Mouse (Mus musculus) limb, embryonic 14.5 days (tissue): ENCODE data around the gene Rbp7. TPM values are rescaled to one million over a fixed set of nuclear protein-coding genes. Genes with fewer than 3 reads are reported as not detected.

Experiments
- ATAC-seq: fragments of 200-750 bp; cut with Nextera tagmentation; 2 replicates; pipeline ENCODE4 v1.8.0; 2017; ENCODE audit warnings: low read depth, moderate number of reproducible peaks, moderate TSS enrichment; ENCODE audit not compliant: low FRiP score
- DNase-seq: peaks from one replicate; pipeline ENCODE4 v3.0.0-alpha.2; 2015; ENCODE audit warnings: low spot score
- H3K27ac ChIP-seq: fragments of 300-500 bp; sonication (generic); replicated peaks from 2 replicates; pipeline ENCODE4 v1.5.1; 2014; ENCODE audit warnings: low read depth, mild to moderate bottlenecking, low read length, moderate library complexity, mixed read lengths
- H3K27me3 ChIP-seq: fragments of 300-500 bp; sonication (generic); 2 replicates; pipeline ENCODE4 v1.6.1; 2014; ENCODE audit warnings: low read length, mixed read lengths; ENCODE audit not compliant: control insufficient read depth, insufficient read depth
- H3K36me3 ChIP-seq: fragments of 300-500 bp; sonication (generic); 2 replicates; pipeline ENCODE4 v1.6.1; 2014; ENCODE audit warnings: mild to moderate bottlenecking, low read length, moderate library complexity, mixed read lengths; ENCODE audit not compliant: control insufficient read depth, insufficient read depth
- H3K4me1 ChIP-seq: fragments of 300-500 bp; sonication (generic); 2 replicates; pipeline ENCODE4 v1.6.1; 2014; ENCODE audit warnings: antibody characterized with exemption, low read length, mixed read lengths; ENCODE audit not compliant: control insufficient read depth, insufficient read depth
- H3K4me2 ChIP-seq: fragments of 300-500 bp; sonication (generic); replicated peaks from 2 replicates; pipeline ENCODE4 v1.6.1; 2014; ENCODE audit warnings: low read depth, mild to moderate bottlenecking, low read length, moderate library complexity; ENCODE audit not compliant: severe bottlenecking
- H3K4me3 ChIP-seq: fragments of 300-500 bp; sonication (generic); replicated peaks from 2 replicates; pipeline ENCODE4 v1.5.1; 2014; ENCODE audit warnings: low read length
- H3K9ac ChIP-seq: fragments of 300-500 bp; sonication (generic); 2 replicates; pipeline ENCODE4 v1.6.1; 2014; ENCODE audit warnings: mild to moderate bottlenecking, low read depth, low read length, moderate library complexity; ENCODE audit not compliant: severe bottlenecking
- H3K9me3 ChIP-seq: fragments of 300-500 bp; sonication (generic); 2 replicates; pipeline ENCODE4 v1.6.1; 2016; ENCODE audit warnings: low read length; ENCODE audit not compliant: control insufficient read depth
- POLR2A ChIP-seq: fragments of 200-500 bp; IDR thresholded peaks from 2 replicates; pipeline ENCODE4 v1.8.0; 2012; ENCODE audit warnings: inconsistent platforms, mild to moderate bottlenecking, moderate library complexity, borderline replicate concordance; ENCODE audit not compliant: insufficient read depth, insufficient read length; ENCODE audit errors: extremely low read depth
- WGBS: fragments of 180-500 bp; shearing (Covaris S2); extraction: QIAGEN DNeasy Blood & Tissue Kit; methylation state at CpG from one replicate; pipeline ENCODE4 v1.1.7; 2014; 5-methylcytosine and 5-hydroxymethylcytosine counted together
- polyA plus RNA-seq, 2 experiments: library from polyadenylated mRNA; depleted of rRNA in 1 of 2; stranded (reverse) in 1 of 2; unstranded in 1 of 2; fragments of >200 nt; fragmentation: Nextera tagmentation in 1 of 2; extraction: Ambion mirVana in 1 of 2; gene quantifications; 2 replicates each; pipeline versions ENCODE4 v1.2.1 to v1.2.3; 2012 to 2014

Rbp7 gene
- polyA plus RNA-seq, 2 experiments = 0.11 to 0.89 TPM

DNA sequence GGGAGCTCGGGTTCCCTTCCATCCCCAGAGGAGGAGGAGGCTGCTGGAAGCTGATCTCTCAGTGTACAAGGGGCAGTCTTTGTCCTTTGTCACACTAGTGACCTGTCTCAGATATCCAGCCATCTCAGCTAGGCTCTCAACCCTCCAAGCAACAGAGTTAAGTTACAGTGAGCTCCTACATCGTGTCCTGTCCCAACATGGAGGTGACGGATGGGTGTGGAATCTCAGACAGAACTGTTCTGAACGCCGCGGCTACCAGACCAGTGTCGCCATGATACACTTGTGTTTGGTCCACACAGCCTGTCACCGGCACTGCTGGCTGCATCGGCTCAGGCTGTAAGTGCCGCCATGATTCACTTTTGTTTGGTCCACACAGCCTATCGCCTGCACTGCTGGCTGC is 22.3 kb upstream of the Rbp7 start, which contains the start of gene Tmem274:
Tmem274 (plus strand) TSS at position 301 of the 400 bp plus-strand sequence.
- 87% methylated on average over 11 of the region's 11 CpGs for WGBS

GRCm38 (mm10) chr4:149475096-149475495 is 20.3 kb upstream of the Rbp7 start:
- no peak overlapping the region for H3K27ac ChIP-seq
- H3K9ac ChIP-seq = no peak overlapping the region
- ATAC-seq (no peak), DNase-seq (no peak)
- 80% methylated on average over 7 of the region's 7 CpGs for WGBS
- peaks cover 14% of the 10 kb centered on the region for H3K36me3 ChIP-seq
- no peak for TF ChIP-seq POLR2A
- no peak overlapping the region for H3K4me2 ChIP-seq
- no peak overlapping the region for H3K4me3 ChIP-seq
- no peaks in the 10 kb centered on the region for H3K9me3 ChIP-seq
- no peaks in the 10 kb centered on the region for H3K4me1 ChIP-seq
- no peaks in the 10 kb centered on the region for H3K27me3 ChIP-seq

More for the DNA sequence above, 22.3 kb upstream of the Rbp7 start, which contains the start of gene Tmem274:
- ATAC-seq = no peak
- Histone ChIP-seq H3K4me2 (no peak within 1 kb of the TSS), H3K9ac (no peak within 1 kb of the TSS), H3K9me3 (no peaks in the 10 kb centered on the region), H3K27ac (no peak within 1 kb of the TSS), H3K4me3 (no peak within 1 kb of the TSS), H3K27me3 (no peaks in the 10 kb centered on the region), H3K36me3 (peaks cover 14% of the 10 kb centered on the region), H3K4me1 (no peaks in the 10 kb centered on the region)
- DNase-seq = no peak
- no peak for TF ChIP-seq POLR2A

DNA sequence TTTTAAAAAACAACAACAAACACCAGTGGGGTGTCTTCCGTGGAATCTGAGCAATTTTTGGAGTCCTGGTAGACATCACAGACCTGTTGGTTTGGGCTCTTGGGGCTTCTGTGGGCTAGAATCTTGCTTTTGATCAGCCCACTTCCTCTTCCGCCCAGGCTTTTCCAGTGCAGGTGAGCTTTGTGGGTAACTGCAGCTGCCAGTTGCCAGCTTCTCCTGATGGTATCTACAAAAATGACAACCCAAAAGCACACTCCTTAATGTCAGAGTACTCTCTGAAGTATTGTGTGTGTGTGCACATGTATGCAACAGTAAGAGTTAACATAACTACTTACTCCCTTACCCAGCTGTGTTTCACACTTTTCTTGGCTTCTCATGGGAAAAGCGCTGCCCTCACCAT is 14.8 kb upstream of the Rbp7 start:
- H3K27ac ChIP-seq = no peak overlapping the region
- H3K4me1 ChIP-seq = no peaks in the 10 kb centered on the region
- no peak overlapping the region for H3K4me2 ChIP-seq
- DNase-seq = no peak
- 87% methylated on average over 3 of the region's 3 CpGs for WGBS
- no peak for ATAC-seq
- H3K9ac ChIP-seq = no peak overlapping the region
- H3K4me3 ChIP-seq = no peak overlapping the region
- peaks cover 31% of the 10 kb centered on the region for H3K36me3 ChIP-seq
- no peak for TF ChIP-seq POLR2A
- no peaks in the 10 kb centered on the region for H3K27me3 ChIP-seq
- H3K9me3 ChIP-seq = no peaks in the 10 kb centered on the region

DNA sequence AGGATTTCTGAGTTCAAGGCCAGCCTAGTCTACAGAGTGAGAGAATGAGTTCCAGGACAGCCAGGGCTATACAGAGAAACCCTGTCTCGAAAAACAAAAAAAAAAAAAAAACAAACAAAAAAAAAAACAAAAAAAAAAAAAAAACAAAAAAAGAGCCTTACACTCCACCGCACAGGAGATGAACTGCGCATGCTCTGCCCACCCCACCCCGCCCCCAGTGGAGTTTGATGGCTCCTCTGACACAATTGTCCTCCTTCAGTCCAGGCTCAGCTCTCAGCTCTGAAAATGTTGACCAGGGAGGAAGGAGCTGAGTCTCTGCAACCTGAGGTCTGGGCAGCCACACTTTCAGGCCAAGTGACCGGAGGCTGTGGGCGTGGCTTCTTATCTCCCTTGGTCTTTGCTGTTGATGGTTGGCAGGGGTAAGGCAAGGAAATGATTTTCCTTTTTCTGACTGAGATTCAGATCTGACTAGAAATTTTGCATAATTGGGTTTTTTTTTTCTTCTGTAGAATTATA is 8.7 kb upstream of the Rbp7 start:
- H3K27me3 ChIP-seq = no peaks in the 10 kb centered on the region
- no peaks in the 10 kb centered on the region for H3K4me1 ChIP-seq
- no peak overlapping the region for H3K9ac ChIP-seq
- no peak overlapping the region for H3K4me3 ChIP-seq
- no peak overlapping the region for H3K27ac ChIP-seq
- no peak for ATAC-seq
- no peak overlapping the region for H3K4me2 ChIP-seq
- no peak for DNase-seq
- TF ChIP-seq POLR2A = no peak
- H3K36me3 ChIP-seq = peaks cover 9% of the 10 kb centered on the region
- 82% methylated on average over 6 of the region's 6 CpGs for whole genome bisulfite sequencing
- no peaks in the 10 kb centered on the region for H3K9me3 ChIP-seq

DNA sequence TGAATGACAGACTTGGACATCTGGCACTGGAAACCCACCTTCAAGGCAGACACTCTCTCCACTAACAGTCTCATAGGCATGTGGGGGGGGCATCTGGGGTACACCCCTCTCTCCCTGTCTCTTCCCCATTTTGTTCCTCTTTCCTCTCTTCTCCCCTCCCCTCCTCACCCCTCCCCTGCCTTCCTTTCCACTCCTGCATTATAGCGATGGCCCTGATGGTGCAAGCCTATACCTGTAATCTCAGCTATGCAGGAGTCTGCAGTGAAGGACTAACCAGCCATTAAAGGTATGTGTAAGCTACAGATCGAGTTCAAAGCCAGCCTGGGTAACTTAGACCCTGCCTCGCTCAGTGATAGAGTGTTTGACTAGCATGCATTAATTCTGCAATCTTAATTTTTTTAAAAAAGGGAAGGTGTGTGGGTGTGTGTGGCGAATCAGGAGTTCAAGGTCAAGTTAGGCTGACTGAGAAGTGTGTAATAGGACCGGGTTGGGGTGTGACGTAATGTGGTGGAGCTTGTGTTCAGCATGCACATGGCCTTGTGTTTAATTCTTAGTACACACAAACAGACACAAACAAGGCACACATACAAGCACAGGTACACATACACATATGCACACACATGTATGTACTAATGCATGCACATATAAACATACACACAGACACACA is 7.7 kb upstream of the Rbp7 start:
- H3K9me3 ChIP-seq = no peaks in the 10 kb centered on the region
- H3K27me3 ChIP-seq = no peaks in the 10 kb centered on the region
- TF ChIP-seq POLR2A = no peak
- no peaks in the 10 kb centered on the region for H3K4me1 ChIP-seq
- H3K4me2 ChIP-seq = no peak overlapping the region
- peaks cover under 1% of the 10 kb centered on the region; the same call in 1 of the 2 replicates for H3K36me3 ChIP-seq
- ATAC-seq (no peak), DNase-seq (no peak)
- H3K4me3 ChIP-seq = no peak overlapping the region
- no peak overlapping the region for H3K27ac ChIP-seq
- no peak overlapping the region for H3K9ac ChIP-seq
- WGBS = 74% methylated on average over 6 of the region's 6 CpGs
